In the genomic region with DNA sequence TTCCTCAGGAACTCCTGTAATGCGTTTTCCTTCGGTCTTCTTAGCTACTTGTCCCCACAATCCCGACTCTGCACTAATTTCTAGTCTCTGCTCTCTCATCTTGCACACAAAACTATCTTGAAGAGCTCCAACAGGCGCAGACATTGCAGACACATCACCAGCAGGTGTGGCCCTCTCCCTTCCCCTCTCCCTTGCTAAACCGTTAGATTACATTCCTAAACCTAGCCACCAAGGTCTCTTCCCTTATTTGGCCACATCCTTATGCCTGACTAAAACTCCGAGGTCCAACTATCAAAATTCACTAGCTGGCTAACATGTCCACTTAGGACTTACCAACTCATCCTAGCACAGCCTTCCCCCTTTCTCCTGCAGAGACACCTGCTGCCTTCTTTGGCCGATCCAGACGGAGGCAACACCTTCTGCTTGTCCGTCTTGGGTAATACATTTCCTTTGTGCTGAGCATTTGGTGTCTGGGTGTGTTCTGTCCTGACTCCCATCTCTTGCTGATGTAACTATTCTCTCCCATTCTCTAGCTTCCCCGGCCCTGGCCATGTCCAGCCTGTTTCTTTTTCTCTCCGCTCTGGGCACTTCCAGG, we compare ENCODE assay signal across 8 mouse cellular contexts. TPM values are rescaled to one million over a fixed set of nuclear protein-coding genes. Genes with fewer than 3 reads are reported as not detected.
A peak's percentile ranks its signal among the peaks of the same experiment; 100 is the strongest.
DNase-seq lines count a peak whose midpoint lies in the region; ATAC-seq and TF ChIP-seq lines count a peak whose summit lies in the region.

No protein-coding gene starts in this region.

- H3K36me3 ChIP-seq in heart, embryonic 11.5 days (ENCODE audit: control insufficient read depth, insufficient read depth, low read length): no peaks in the 10 kb centered on the region
- no peaks in the 10 kb centered on the region for H3K36me3 ChIP-seq in ES-E14 (ENCODE audit: control insufficient read depth, insufficient read depth, low read length, poor library complexity, severe bottlenecking)
- no peaks in the 10 kb centered on the region for H3K36me3 ChIP-seq in forebrain, embryonic 15.5 days
- H3K36me3 ChIP-seq in macrophage (ENCODE audit: inconsistent target): no peaks in the 10 kb centered on the region
- no peaks in the 10 kb centered on the region for H3K36me3 ChIP-seq in thymus, adult 2 months (ENCODE audit: control insufficient read depth, insufficient read depth, low read length)

- peak overlapping the region; percentile 72 for H3K27ac ChIP-seq in heart, embryonic 11.5 days (ENCODE audit: low read depth, low read length)
- H3K27ac ChIP-seq in ES-E14 (ENCODE audit: insufficient read depth, low read depth, low read length, poor library complexity, severe bottlenecking): peak overlapping the region; percentile 74
- 0 out of 2 replicates have a peak overlapping the region, but pooled peaks have one; percentile 73 for H3K27ac ChIP-seq in forebrain, embryonic 15.5 days (replicated peaks)
- H3K27ac ChIP-seq in macrophage: peak overlapping the region; percentile 77
- H3K27ac ChIP-seq in thymus, adult 2 months (ENCODE audit: control insufficient read depth, insufficient read depth, low read length): no peak overlapping the region; the same call in 1 of the 2 replicates

- 54% methylated on average over 11 of the region's 11 CpGs for WGBS in heart, embryonic 11.5 days (ENCODE audit: insufficient replicate concordance)
- 82% methylated on average over 11 of the region's 11 CpGs for WGBS in forebrain, embryonic 15.5 days
- 70% methylated on average over 11 of the region's 11 CpGs for WGBS in macrophage (ENCODE audit: missing documents)
- WGBS in thymus, adult 2 months: 75% methylated on average over 11 of the region's 11 CpGs

- peak overlapping the region; percentile 93; the same call in 1 of the 2 replicates for H3K4me3 ChIP-seq in heart, embryonic 11.5 days (ENCODE audit: low read depth, low read length)
- H3K4me3 ChIP-seq in ES-E14 (ENCODE audit: insufficient read depth in 1 of 2, low read depth in 1 of 2, low read length in 2 of 2, poor library complexity in 1 of 2, severe bottlenecking in 1 of 2) (peak overlapping the region; percentile 45 to 79; a peak in 2 of 4 replicates), macrophage (ENCODE audit: inconsistent target) (no peak overlapping the region)
- peak overlapping the region; percentile 72; the same call in 1 of the 2 replicates for H3K4me3 ChIP-seq in forebrain, embryonic 15.5 days
- H3K4me3 ChIP-seq in thymus, adult 2 months (ENCODE audit: control insufficient read depth, insufficient read depth, low read length): no peak overlapping the region

- no peak for TF ChIP-seq CTCF in thymus, adult 2 months (IDR thresholded peaks at IDR 0.05; ENCODE audit: borderline replicate concordance, control insufficient read depth, extremely low read depth, insufficient read depth, low read length, poor library complexity)

- ATAC-seq in heart, embryonic 11.5 days (replicated peaks; ENCODE audit: insufficient number of reproducible peaks, low FRiP score, low TSS enrichment): no peak
- no peak for ATAC-seq in forebrain, embryonic 15.5 days (replicated peaks)

- H3K4me2 ChIP-seq in heart, embryonic 11.5 days: peak overlapping the region; percentile 87
- H3K4me2 ChIP-seq in forebrain, embryonic 15.5 days (replicated peaks): peak overlapping the region; percentile 53

- TF ChIP-seq POLR2A in thymus, adult 2 months (IDR thresholded peaks at IDR 0.05; ENCODE audit: control insufficient read depth, extremely low read depth, insufficient read depth, low read length, poor library complexity): no peak

- peaks cover 35% of the 10 kb centered on the region for H3K79me2 ChIP-seq in macrophage (ENCODE audit: inconsistent target)

- H3K27me3 ChIP-seq in heart, embryonic 11.5 days (ENCODE audit: control insufficient read depth, insufficient read depth, low read length): no peaks in the 10 kb centered on the region
- no peaks in the 10 kb centered on the region for H3K27me3 ChIP-seq in forebrain, embryonic 15.5 days
- no peaks in the 10 kb centered on the region for H3K27me3 ChIP-seq in thymus, adult 2 months (ENCODE audit: control insufficient read depth, insufficient read depth, low read length)

- DNase-seq in heart, adult 11 months: no peak
- no peak for DNase-seq in ES-E14 (ENCODE audit: low read depth, low spot score)
- no peak for DNase-seq in right cerebral cortex, postnatal 14 days
- DNase-seq in thymus, adult 2 months: no peak
- DNase-seq in lung, postnatal 10 days: no peak

- H3K4me1 ChIP-seq in heart, embryonic 11.5 days (ENCODE audit: control insufficient read depth, insufficient read depth, low read length): peaks cover 12% of the 10 kb centered on the region
- peaks cover 0 to 8% of the 10 kb centered on the region in 2 experiments; a peak in 3 of 4 replicates for H3K4me1 ChIP-seq in ES-E14 (ENCODE audit: control insufficient read depth in 2 of 2, insufficient read depth in 2 of 2, low read length in 2 of 2, poor library complexity in 1 of 2)
- H3K4me1 ChIP-seq in forebrain, embryonic 15.5 days: peaks cover 19% of the 10 kb centered on the region
- H3K4me1 ChIP-seq in thymus, adult 2 months (replicated peaks; ENCODE audit: control insufficient read depth, insufficient read depth, low read length): peaks cover 18% of the 10 kb centered on the region

- no peaks in the 10 kb centered on the region for H3K9me3 ChIP-seq in heart, embryonic 11.5 days (replicated peaks; ENCODE audit: control insufficient read depth, low read length)
- no peaks in the 10 kb centered on the region for H3K9me3 ChIP-seq in ES-E14 (ENCODE audit: control insufficient read depth, insufficient read depth, low read depth, low read length)
- H3K9me3 ChIP-seq in forebrain, embryonic 15.5 days: no peaks in the 10 kb centered on the region

- no peak overlapping the region for H3K9ac ChIP-seq in heart, embryonic 11.5 days (ENCODE audit: low read depth, low read length)
- peak overlapping the region; percentile 40; the same call in 1 of the 2 replicates for H3K9ac ChIP-seq in ES-E14 (ENCODE audit: insufficient read depth, low read depth, low read length, poor library complexity, severe bottlenecking)
- no peak overlapping the region for H3K9ac ChIP-seq in forebrain, embryonic 15.5 days (replicated peaks)

- in situ Hi-C loops in ES-E14 (cut with MboI; ENCODE audit: low sequenced_read_pairs in 2 of 2, unreplicated experiment in 2 of 2): no loop called here

TF ChIP-seq in ES-E14, 5 proteins besides CTCF, POLR2A, EP300 and RAD21:
- TF ChIP-seq ZNF384 (IDR thresholded peaks at IDR 0.05; ENCODE audit: low read depth, low read length) (no peak), HCFC1 (IDR thresholded peaks at IDR 0.05; ENCODE audit: borderline replicate concordance, insufficient read depth, low read length) (no peak), MAFK (IDR thresholded peaks at IDR 0.05; ENCODE audit: insufficient read depth, low read depth, low read length) (no peak), CHD2 (IDR thresholded peaks at IDR 0.05; ENCODE audit: low read depth, low read length) (no peak), ZC3H11A (IDR thresholded peaks at IDR 0.05; ENCODE audit: borderline replicate concordance, low read depth, low read length) (no peak)

RNA-seq across cellular contexts. Expression of gene Nup107, which starts 1.0 kb away (rescaled TPM):
- polyA plus RNA-seq in heart, embryonic 11.5 days (2014; fragmentation: Nextera tagmentation; extraction: Ambion mirVana): 56.3 and 68.9 TPM in 2 replicates
- 70.7 and 80.8 TPM in 2 replicates for total RNA-seq in ES-E14 (2012; rRNA removed)
- 58.0 and 59.5 TPM in 2 replicates for polyA plus RNA-seq in forebrain, embryonic 15.5 days (2015; fragmentation: Nextera tagmentation; extraction: Ambion mirVana)
- 10 to 100 TPM in 17 of 26 experiments, 1 to 10 TPM in 9; 4.5 to 32.4 (median 15.9) TPM for total RNA-seq in macrophage (2018; cell fraction: chromatin; rRNA removed)
- 10 to 100 TPM in 1 of 26 experiments, 1 to 10 TPM in 25; 2.7 to 10.6 (median 6.8) TPM for total RNA-seq in macrophage (2018; cell fraction: cytosol; rRNA removed)
- total RNA-seq in macrophage (2018; cell fraction: nucleus; rRNA removed): 10 to 100 TPM in 9 of 26 experiments, 1 to 10 TPM in 17; 3.0 to 32.6 (median 9.2) TPM
- 8.0 to 24.8 TPM (median 17.9 TPM) in 3 replicates for polyA plus RNA-seq in macrophage (2018)
- 21.4 and 26.1 TPM in 2 replicates for polyA plus RNA-seq in thymus, adult 2 months (2012; rRNA removed)

RNA-seq across cellular contexts. Expression of gene Slc35e3, which starts 47.4 kb away (rescaled TPM):
- 6.9 and 9.4 TPM in 2 replicates for polyA plus RNA-seq in heart, embryonic 11.5 days (2014; fragmentation: Nextera tagmentation; extraction: Ambion mirVana)
- total RNA-seq in ES-E14 (2012; rRNA removed): 16.3 and 22.8 TPM in 2 replicates
- polyA plus RNA-seq in forebrain, embryonic 15.5 days (2015; fragmentation: Nextera tagmentation; extraction: Ambion mirVana): 29.6 and 31.7 TPM in 2 replicates
- 10 to 100 TPM in 9 of 26 experiments, 1 to 10 TPM in 17; 5.3 to 16.2 (median 8.5) TPM for total RNA-seq in macrophage (2018; cell fraction: chromatin; rRNA removed)
- 10 to 100 TPM in 7 of 26 experiments, 1 to 10 TPM in 19; 6.6 to 12.5 (median 8.7) TPM for total RNA-seq in macrophage (2018; cell fraction: cytosol; rRNA removed)
- total RNA-seq in macrophage (2018; cell fraction: nucleus; rRNA removed): 10 to 100 TPM in 25 of 26 experiments, 1 to 10 TPM in 1; 9.2 to 24.5 (median 13.9) TPM
- 6.8 to 12.7 TPM (median 9.9 TPM) in 3 replicates for polyA plus RNA-seq in macrophage (2018)
- polyA plus RNA-seq in thymus, adult 2 months (2012; rRNA removed): 13.8 and 19.1 TPM in 2 replicates

RNA-seq across cellular contexts. Expression of gene Rap1b, which starts 52.3 kb away (rescaled TPM):
- polyA plus RNA-seq in heart, embryonic 11.5 days (2014; fragmentation: Nextera tagmentation; extraction: Ambion mirVana): 137 and 155 TPM in 2 replicates
- total RNA-seq in ES-E14 (2012; rRNA removed): 26.1 and 49.6 TPM in 2 replicates
- polyA plus RNA-seq in forebrain, embryonic 15.5 days (2015; fragmentation: Nextera tagmentation; extraction: Ambion mirVana): 132 and 138 TPM in 2 replicates
- total RNA-seq in macrophage (2018; cell fraction: chromatin; rRNA removed): 100 to 1,000 TPM in 25 of 26 experiments, 10 to 100 TPM in 1; 70.7 to 351 (median 212) TPM
- total RNA-seq in macrophage (2018; cell fraction: cytosol; rRNA removed): 100 to 1,000 TPM; 377 to 760 (median 592) TPM
- total RNA-seq in macrophage (2018; cell fraction: nucleus; rRNA removed): 100 to 1,000 TPM; 221 to 711 (median 424) TPM
- 389 to 490 TPM (median 469 TPM) in 3 replicates for polyA plus RNA-seq in macrophage (2018)
- 59.8 and 60.9 TPM in 2 replicates for polyA plus RNA-seq in thymus, adult 2 months (2012; rRNA removed)

Comparison
In these comparisons a context has a peak if more than half of its experiments do, and no peak if none do; other contexts are left out.
1. H3K4me3 ChIP-seq: peak in heart, embryonic 11.5 days (single experiment), ES-E14 (2 of 2) and forebrain, embryonic 15.5 days (single experiment); none in macrophage (single experiment) and thymus, adult 2 months (single experiment).